ENCODE assay signal across 20 mouse cellular contexts in genomic region chr8:95781085-95781484, GRCm38 (mm10). TPM values are rescaled to one million over a fixed set of nuclear protein-coding genes. Genes with fewer than 3 reads are reported as not detected.
A peak's percentile ranks its signal among the peaks of the same experiment; 100 is the strongest.
DNase-seq lines count a peak whose midpoint lies in the region; ATAC-seq and TF ChIP-seq lines count a peak whose summit lies in the region.
"Had no signal": no experiment of that assay in that cellular context is flagged by ENCODE, and none has a peak within 500 bp of the region (broad histone marks: within the 10 kb centered on the region; RNA-seq: fewer than 3 reads in every experiment).

No protein-coding gene starts in this region.

- intact Hi-C loops in heart, postnatal 10 days (cut with DNase I), result loop anchor here (5.0 kb wide), 1 partner anchor 51 kb away; no protein-coding TSS in a partner anchor

- no peak for TF ChIP-seq CTCF in lung, postnatal 0 days (IDR thresholded peaks at IDR 0.05)
- TF ChIP-seq CTCF in lung, adult 2 months (IDR thresholded peaks at IDR 0.05; ENCODE audit: insufficient read depth, low read length), result no peak

- no peaks in the 10 kb centered on the region for H3K27me3 ChIP-seq in heart, embryonic 16.5 days (ENCODE audit: control insufficient read depth, insufficient read depth, low read length)
- no peaks in the 10 kb centered on the region for H3K27me3 ChIP-seq in kidney, embryonic 16.5 days (ENCODE audit: insufficient read depth, low read length)
- no peaks in the 10 kb centered on the region for H3K27me3 ChIP-seq in lung, postnatal 0 days (replicated peaks; ENCODE audit: insufficient read depth, low read length)
- H3K27me3 ChIP-seq in splenic B cell, adult 2 months (ENCODE audit: control insufficient read depth, insufficient read depth, low read length, poor library complexity, severe bottlenecking), result no peaks in the 10 kb centered on the region
- H3K27me3 ChIP-seq in forebrain, embryonic 12.5 days, result no peaks in the 10 kb centered on the region
- H3K27me3 ChIP-seq: embryonic facial prominence, embryonic 15.5 days; hindbrain, embryonic 15.5 days had no signal

- H3K4me3 ChIP-seq in heart, embryonic 16.5 days (ENCODE audit: low read length), result no peak overlapping the region
- no peak overlapping the region for H3K4me3 ChIP-seq in kidney, embryonic 16.5 days (ENCODE audit: low read length)
- H3K4me3 ChIP-seq in lung, postnatal 0 days (ENCODE audit: low read depth, low read length), result no peak overlapping the region
- H3K4me3 ChIP-seq in lung, adult 2 months (replicated peaks; ENCODE audit: extremely low read depth, low read depth, low read length), result no peak overlapping the region
- H3K4me3 ChIP-seq in forebrain, embryonic 12.5 days (replicated peaks), result no peak overlapping the region
- H3K4me3 ChIP-seq: embryonic facial prominence, embryonic 15.5 days; erythroblast, embryonic 14.5 days; forebrain, embryonic 10.5 days; hindbrain, embryonic 15.5 days had no signal

- no peak overlapping the region for H3K4me2 ChIP-seq in heart, embryonic 16.5 days (ENCODE audit: low read depth, low read length)
- no peak overlapping the region for H3K4me2 ChIP-seq in kidney, embryonic 16.5 days (replicated peaks; ENCODE audit: low read depth, low read length)
- H3K4me2 ChIP-seq in lung, postnatal 0 days (replicated peaks; ENCODE audit: low read depth, low read length), result no peak overlapping the region
- H3K4me2 ChIP-seq in forebrain, embryonic 12.5 days, result no peak overlapping the region
- H3K4me2 ChIP-seq: embryonic facial prominence, embryonic 15.5 days; hindbrain, embryonic 15.5 days had no signal

- DNase-seq in heart, postnatal 10 days, result no peak
- DNase-seq in kidney, postnatal 10 days, result no peak
- DNase-seq in lung, postnatal 0 days (ENCODE audit: low spot score), result peak; percentile 24
- no peak for DNase-seq in lung, adult 2 months
- DNase-seq in splenic B cell, adult 2 months (ENCODE audit: low read depth, low spot score), result peak; percentile 9
- DNase-seq: adrenal gland, postnatal 10 days; cerebellum, adult 11 months; cerebellum, adult 8-10 months; cerebellum, postnatal 14 days; embryo, embryonic 11 days; forebrain, postnatal 0 days; gastrocnemius, postnatal 14 days; heart, postnatal 36 days had no signal

- H3K9ac ChIP-seq in heart, embryonic 16.5 days (ENCODE audit: low read length), result no peak overlapping the region
- H3K9ac ChIP-seq in kidney, embryonic 16.5 days (replicated peaks; ENCODE audit: low read length), result no peak overlapping the region
- H3K9ac ChIP-seq in lung, postnatal 0 days (replicated peaks; ENCODE audit: low read depth), result no peak overlapping the region
- no peak overlapping the region for H3K9ac ChIP-seq in forebrain, embryonic 12.5 days
- H3K9ac ChIP-seq: embryonic facial prominence, embryonic 15.5 days; forebrain, postnatal 0 days; hindbrain, embryonic 15.5 days had no signal

- peaks cover 11% of the 10 kb centered on the region for H3K4me1 ChIP-seq in heart, embryonic 16.5 days (ENCODE audit: control insufficient read depth, insufficient read depth, low read length)
- H3K4me1 ChIP-seq in kidney, embryonic 16.5 days (ENCODE audit: insufficient read depth, low read length), result no peaks in the 10 kb centered on the region
- no peaks in the 10 kb centered on the region for H3K4me1 ChIP-seq in lung, postnatal 0 days (ENCODE audit: insufficient read depth, low read depth, low read length)
- H3K4me1 ChIP-seq in lung, adult 2 months (ENCODE audit: control insufficient read depth, insufficient read depth, low read length), result no peaks in the 10 kb centered on the region; the same call in 1 of the 2 replicates
- no peaks in the 10 kb centered on the region for H3K4me1 ChIP-seq in forebrain, embryonic 12.5 days
- H3K4me1 ChIP-seq: embryonic facial prominence, embryonic 15.5 days; forebrain, embryonic 10.5 days; hindbrain, embryonic 15.5 days had no signal

- no peak for ATAC-seq in heart, embryonic 16.5 days (replicated peaks; ENCODE audit: extremely low read depth, insufficient read depth, low FRiP score)
- 0 out of 2 replicates have a peak, but pooled peaks have one; percentile 19 for ATAC-seq in kidney, embryonic 16.5 days (ENCODE audit: low FRiP score, low TSS enrichment)
- ATAC-seq in lung, postnatal 0 days, result peak; percentile 63
- ATAC-seq in forebrain, embryonic 12.5 days (ENCODE audit: low FRiP score), result no peak
- ATAC-seq: forebrain, postnatal 0 days had no signal

- H3K27ac ChIP-seq in heart, embryonic 16.5 days (ENCODE audit: low read length), result peak overlapping the region; percentile 2; the same call in 1 of the 2 replicates
- no peak overlapping the region for H3K27ac ChIP-seq in kidney, embryonic 16.5 days (ENCODE audit: low read length)
- no peak overlapping the region for H3K27ac ChIP-seq in lung, postnatal 0 days (ENCODE audit: low read length)
- H3K27ac ChIP-seq in forebrain, embryonic 12.5 days, result no peak overlapping the region
- H3K27ac ChIP-seq: embryonic facial prominence, embryonic 15.5 days; forebrain, embryonic 10.5 days; hindbrain, embryonic 15.5 days had no signal

- TF ChIP-seq POLR2A in lung, adult 2 months (IDR thresholded peaks at IDR 0.05; ENCODE audit: borderline replicate concordance, extremely low read depth, low read depth, low read length), result no peak

- 0 out of 2 replicates have a peak, but pooled peaks have one; percentile 15 for TF ChIP-seq EP300 in lung, postnatal 0 days (IDR thresholded peaks at IDR 0.05)

- 57% methylated on average over 3 of the region's 3 CpGs for WGBS in heart, embryonic 16.5 days
- WGBS in kidney, embryonic 16.5 days, result 72% methylated on average over 3 of the region's 3 CpGs
- 64% methylated on average over 3 of the region's 3 CpGs for WGBS in lung, postnatal 0 days
- WGBS in lung, adult 2 months, result 75% methylated on average over 3 of the region's 3 CpGs
- WGBS in forebrain, embryonic 12.5 days, result 97% methylated on average over 3 of the region's 3 CpGs

- H3K9me3 ChIP-seq in heart, embryonic 16.5 days (replicated peaks; ENCODE audit: control insufficient read depth, low read length), result no peaks in the 10 kb centered on the region; the same call in 1 of the 2 replicates
- H3K9me3 ChIP-seq in kidney, embryonic 16.5 days (ENCODE audit: low read length), result peaks cover 8% of the 10 kb centered on the region; the same call in 1 of the 2 replicates
- H3K9me3 ChIP-seq in lung, postnatal 0 days (ENCODE audit: low read length), result no peaks in the 10 kb centered on the region; the same call in 1 of the 2 replicates
- 0 out of 2 replicates have a peak, but pooled peaks cover 3% of the 10 kb centered on the region for H3K9me3 ChIP-seq in forebrain, embryonic 12.5 days
- H3K9me3 ChIP-seq: embryonic facial prominence, embryonic 15.5 days had no signal

- H3K36me3 ChIP-seq in heart, embryonic 16.5 days (ENCODE audit: control insufficient read depth, insufficient read depth), result peaks cover 27% of the 10 kb centered on the region
- H3K36me3 ChIP-seq in kidney, embryonic 16.5 days (ENCODE audit: insufficient read depth, low read length), result peaks cover 41% of the 10 kb centered on the region
- 0 out of 2 replicates have a peak, but pooled peaks cover 5% of the 10 kb centered on the region for H3K36me3 ChIP-seq in lung, postnatal 0 days (ENCODE audit: insufficient read depth, low read length)
- H3K36me3 ChIP-seq in splenic B cell, adult 2 months (ENCODE audit: control insufficient read depth, insufficient read depth, low read length, poor library complexity, severe bottlenecking), result peaks cover 4% of the 10 kb centered on the region; the same call in 1 of the 2 replicates
- H3K36me3 ChIP-seq in forebrain, embryonic 12.5 days (replicated peaks), result peaks cover 63% of the 10 kb centered on the region

RNA-seq across cellular contexts. Expression of gene Cnot1, which starts 26.2 kb away (rescaled TPM):
- polyA plus RNA-seq in heart, embryonic 16.5 days (2015; fragmentation: Nextera tagmentation; extraction: Ambion mirVana), result 49.2 and 51.2 TPM in 2 replicates
- total RNA-seq in heart, postnatal 10 days (2021), result 100 to 1,000 TPM; 156 to 158 TPM
- polyA plus RNA-seq in kidney, embryonic 16.5 days (2015; fragmentation: Nextera tagmentation; extraction: Ambion mirVana), result 76.6 and 89.6 TPM in 2 replicates
- polyA plus RNA-seq in lung, postnatal 0 days (2015; fragmentation: Nextera tagmentation; extraction: Ambion mirVana), result 21.5 and 23.2 TPM in 2 replicates
- polyA plus RNA-seq in lung, adult 2 months (2012; rRNA removed), result 63.1 and 94.5 TPM in 2 replicates
- 92.0 and 105 TPM in 2 replicates for polyA plus RNA-seq in forebrain, embryonic 12.5 days (2016; fragmentation: Nextera tagmentation; extraction: Ambion mirVana)

RNA-seq across cellular contexts. Expression of gene Sap18b, which starts 44.1 kb away (rescaled TPM):
- polyA plus RNA-seq in heart, embryonic 16.5 days (2015; fragmentation: Nextera tagmentation; extraction: Ambion mirVana), result 228 and 285 TPM in 2 replicates
- total RNA-seq in heart, postnatal 10 days (2021), result 100 to 1,000 TPM in 1 of 2 experiments, 10 to 100 TPM in 1; 97.5 to 101 TPM
- polyA plus RNA-seq in kidney, embryonic 16.5 days (2015; fragmentation: Nextera tagmentation; extraction: Ambion mirVana), result 303 and 308 TPM in 2 replicates
- polyA plus RNA-seq in lung, postnatal 0 days (2015; fragmentation: Nextera tagmentation; extraction: Ambion mirVana), result 283 and 296 TPM in 2 replicates
- polyA plus RNA-seq in lung, adult 2 months (2012; rRNA removed), result 30.0 and 33.3 TPM in 2 replicates
- polyA plus RNA-seq in forebrain, embryonic 12.5 days (2016; fragmentation: Nextera tagmentation; extraction: Ambion mirVana), result 355 and 368 TPM in 2 replicates

Comparison
In these comparisons a context has a peak if more than half of its experiments do, and no peak if none do; other contexts are left out.
1. DNase-seq: peak in lung, postnatal 0 days (single experiment) and splenic B cell, adult 2 months (single experiment); none in heart, postnatal 10 days (0 of 2), kidney, postnatal 10 days (single experiment) and lung, adult 2 months (single experiment).
2. ATAC-seq: peak in kidney, embryonic 16.5 days (single experiment) and lung, postnatal 0 days (single experiment); none in heart, embryonic 16.5 days (single experiment) and forebrain, embryonic 12.5 days (single experiment).